Mouse (Mus musculus) lung, postnatal 0 days (tissue): ENCODE data around the gene Mob4.

Experiments
- CTCF ChIP-seq: IDR thresholded peaks from 2 replicates; pipeline ENCODE4 v1.5.1; 2016; ENCODE audit warnings: antibody characterized with exemption, mild to moderate bottlenecking
- EP300 ChIP-seq: IDR thresholded peaks from 2 replicates; pipeline ENCODE4 v1.6.1; 2016; ENCODE audit warnings: antibody characterized with exemption, mild to moderate bottlenecking, control low read depth

GRCm38 (mm10) chr1:55160218-55160617 lies 29.2 kb downstream of the Mob4 start:
- TF ChIP-seq EP300 (no peak), CTCF (no peak)
